Mouse (Mus musculus) urinary bladder, postnatal 36 days (tissue): Measurements from ENCODE around the gene Pak4.

ENCODE experiments used
- DNase-seq, 2 experiments: peaks; one replicate each; pipeline ENCODE4 v3.0.0; 2022; ENCODE audit warnings: low spot score in 2 of 2, mixed read lengths in 1 of 2

The Pak4 gene

GRCm38 (mm10) chr7:28591862-28592261 lies 6.1 kb downstream of the Pak4 start:
- no peak for DNase-seq

- DNase-seq, result no peak
These were observed 10.3 kb downstream of the Pak4 start for GRCm38 (mm10) chr7:28587644-28588043.

- DNase-seq, result peak in 1 of 2 experiments; percentile 51
These were observed 11.1 kb downstream of the Pak4 start for GRCm38 (mm10) chr7:28586663-28587411.

DNA sequence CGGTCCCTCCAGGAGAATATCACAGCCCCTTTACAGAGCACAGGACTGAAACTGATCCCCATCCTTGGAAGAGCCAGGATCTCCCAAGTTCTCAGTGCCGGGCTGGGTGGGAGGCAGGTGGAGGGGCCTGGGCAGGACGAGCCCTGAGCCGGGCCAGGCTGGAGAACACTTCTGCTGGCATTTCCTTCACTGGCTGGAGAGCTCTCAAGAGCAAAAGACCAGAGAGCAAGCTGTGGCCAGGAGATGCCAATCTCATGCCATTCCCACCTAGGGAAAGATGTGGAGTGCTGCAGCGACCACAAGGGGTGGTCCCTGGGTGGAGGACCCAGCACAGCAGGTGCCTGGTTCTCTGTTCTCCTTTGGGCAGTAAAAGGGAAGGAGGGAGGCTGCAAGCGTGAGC lies 13.0 kb downstream of the Pak4 start:
- DNase-seq, result no peak

- no peak for DNase-seq
These were observed 13.5 kb downstream of the Pak4 start for GRCm38 (mm10) chr7:28584468-28584867.

DNA sequence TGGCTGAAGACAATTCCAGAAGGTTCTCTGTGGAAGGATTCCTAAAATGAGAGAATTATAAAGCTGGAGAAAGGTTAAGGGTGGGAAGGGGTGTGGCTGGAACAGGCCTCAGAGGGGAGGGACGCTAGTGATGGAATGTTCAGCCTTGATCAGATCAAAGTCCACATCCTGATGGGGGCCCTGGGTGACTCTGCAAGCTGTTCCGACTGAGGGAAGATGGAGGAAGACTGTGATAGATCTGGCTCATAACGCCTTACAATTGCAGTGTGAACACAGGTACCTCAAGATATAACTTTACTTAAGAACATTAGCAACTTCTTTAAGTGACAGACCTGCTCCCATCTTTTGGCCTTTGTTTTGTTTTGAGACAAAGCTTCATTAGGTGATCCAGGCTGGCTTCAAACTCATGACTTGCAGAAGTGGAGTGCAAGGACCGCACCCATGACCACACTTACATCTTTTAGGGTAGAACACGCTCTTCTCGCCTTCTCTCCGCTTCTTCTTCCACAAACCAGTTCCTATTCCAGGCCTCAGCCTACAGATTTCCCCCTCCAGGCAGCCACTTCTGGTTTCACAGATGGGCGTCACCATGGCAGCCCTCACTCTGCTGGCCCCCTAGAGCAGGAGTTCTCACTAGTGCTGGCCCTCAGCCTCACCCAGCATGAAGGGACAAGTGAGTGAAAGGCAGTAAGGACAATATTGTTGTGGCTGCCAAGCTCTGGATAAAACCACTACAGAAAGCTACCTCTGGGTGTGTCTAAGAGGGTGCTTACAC lies 14.2 kb downstream of the Pak4 start:
- no peak for DNase-seq

- DNase-seq, result no peak
These were observed 15.1 kb downstream of the Pak4 start for GRCm38 (mm10) chr7:28582841-28583240.

DNA sequence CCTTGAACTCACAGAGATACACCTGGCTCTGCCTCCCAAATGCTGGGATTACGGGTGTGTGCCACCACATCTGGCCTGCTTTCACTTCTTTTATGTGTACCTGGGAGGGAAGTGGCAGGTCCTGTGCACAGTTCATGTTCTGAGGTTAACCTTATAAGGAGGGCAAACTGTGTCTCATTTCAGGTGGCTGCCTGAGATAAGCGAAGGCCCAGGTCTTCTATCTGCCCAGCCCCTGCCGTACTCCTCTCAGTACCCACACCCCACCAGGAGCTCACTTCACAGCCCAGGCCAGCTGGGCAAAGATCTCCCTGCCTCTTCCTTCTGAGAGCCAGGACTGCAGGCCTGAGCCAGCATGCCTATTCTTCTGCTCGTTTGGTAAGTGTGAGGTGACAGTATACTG lies 16.3 kb downstream of the Pak4 start:
- DNase-seq, result no peak

DNA sequence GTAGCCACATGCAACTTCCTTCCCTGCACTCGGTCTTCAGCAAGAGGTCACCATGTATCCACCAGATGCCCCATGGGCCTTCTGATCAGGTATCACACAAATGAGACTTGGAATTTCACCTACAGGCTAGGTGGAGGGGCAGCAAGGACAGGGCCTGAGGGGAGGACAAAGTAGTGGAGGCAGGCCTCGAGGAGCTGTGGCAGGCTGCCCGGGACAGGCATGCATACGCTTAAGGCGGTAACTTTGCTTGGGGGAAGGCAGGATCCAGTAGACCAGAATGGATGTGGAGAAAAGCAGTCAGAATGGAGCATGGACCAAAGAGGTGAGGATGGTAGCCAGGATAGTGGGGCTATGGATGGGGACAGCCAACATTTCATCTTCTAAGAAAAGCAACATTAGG lies 18.2 kb downstream of the Pak4 start:
- DNase-seq, result no peak

DNA sequence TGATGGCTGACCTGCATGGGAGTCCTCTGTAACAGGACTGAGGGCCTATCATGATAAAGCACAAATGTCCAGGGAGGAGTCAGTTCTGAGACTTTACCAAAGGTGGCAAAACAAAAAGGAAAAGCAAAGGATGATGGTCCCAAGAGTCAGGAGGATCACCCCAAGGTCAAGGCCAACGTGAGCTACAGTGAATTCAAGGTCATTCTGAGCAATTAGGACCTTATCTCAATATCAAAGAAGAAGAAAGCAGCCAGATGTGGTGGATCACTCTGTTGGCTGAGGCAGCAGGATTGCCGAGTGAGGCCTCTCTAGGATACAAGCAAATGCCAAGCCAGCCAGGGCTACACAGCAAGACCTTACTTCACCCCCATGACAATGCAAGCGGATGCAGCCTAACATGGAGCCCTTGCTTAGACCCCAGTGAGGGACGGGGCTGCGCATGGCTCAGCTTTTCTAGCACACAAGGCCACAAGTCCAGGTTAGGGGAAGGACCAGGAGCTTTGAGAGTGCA lies 19.4 kb downstream of the Pak4 start:
- DNase-seq, result no peak

DNA sequence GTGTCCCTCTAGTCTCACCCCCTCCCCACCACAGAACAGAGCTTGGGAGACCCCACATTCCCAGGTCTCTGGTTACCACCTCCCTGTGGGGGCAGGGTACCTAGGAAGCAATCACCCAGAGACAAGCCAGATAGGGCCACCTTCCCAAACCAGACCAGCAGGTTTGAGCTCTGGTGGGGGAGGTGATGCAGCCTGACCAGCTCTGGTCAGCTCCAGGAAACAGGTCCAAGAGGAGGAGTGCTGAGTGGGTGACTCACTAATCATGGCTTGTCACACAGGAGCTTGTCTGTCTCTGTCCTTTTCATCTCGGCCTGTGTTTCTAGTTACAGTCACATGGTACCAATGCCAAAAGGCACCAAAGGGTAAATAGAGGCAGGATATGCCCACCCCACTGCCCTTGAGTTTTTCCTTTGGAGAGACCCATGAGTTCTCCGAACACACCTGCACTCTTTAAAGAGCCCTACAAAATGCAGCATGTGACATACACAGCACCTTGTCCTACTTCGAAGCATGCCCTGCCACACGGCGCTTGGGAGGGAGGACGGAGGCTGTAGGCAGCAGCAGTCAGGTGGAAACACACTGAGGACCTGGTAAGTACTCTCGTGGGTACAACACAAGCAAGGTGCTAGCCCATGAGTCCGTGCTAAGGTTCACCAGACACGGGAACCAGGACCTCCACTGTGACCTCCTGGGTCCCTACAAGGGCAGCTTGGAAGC lies 20.0 kb downstream of the Pak4 start:
- peak; percentile 84 to 85 for DNase-seq

GRCm38 (mm10) chr7:28576271-28576914 lies 21.6 kb downstream of the Pak4 start:
- peak; percentile 83 to 85 for DNase-seq

DNA sequence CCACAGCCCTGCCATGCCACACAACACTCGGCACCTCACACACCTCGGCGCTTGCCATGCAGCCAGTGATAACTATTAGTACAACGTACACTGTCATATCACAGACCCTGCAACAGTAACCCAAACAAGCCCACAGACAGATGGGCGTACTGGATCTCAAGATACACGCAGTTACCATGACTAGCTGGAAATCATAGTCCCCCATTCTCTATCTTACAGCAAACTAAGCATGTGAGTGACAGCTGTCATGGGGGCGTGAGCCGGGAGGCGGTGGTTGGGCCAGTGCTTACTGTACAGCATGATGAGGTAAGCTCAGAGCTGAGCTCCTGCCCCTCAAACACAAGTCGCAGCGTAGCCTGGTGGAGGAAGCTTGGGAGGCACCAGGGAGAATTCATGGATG lies 22.4 kb downstream of the Pak4 start:
- DNase-seq, result no peak

DNA sequence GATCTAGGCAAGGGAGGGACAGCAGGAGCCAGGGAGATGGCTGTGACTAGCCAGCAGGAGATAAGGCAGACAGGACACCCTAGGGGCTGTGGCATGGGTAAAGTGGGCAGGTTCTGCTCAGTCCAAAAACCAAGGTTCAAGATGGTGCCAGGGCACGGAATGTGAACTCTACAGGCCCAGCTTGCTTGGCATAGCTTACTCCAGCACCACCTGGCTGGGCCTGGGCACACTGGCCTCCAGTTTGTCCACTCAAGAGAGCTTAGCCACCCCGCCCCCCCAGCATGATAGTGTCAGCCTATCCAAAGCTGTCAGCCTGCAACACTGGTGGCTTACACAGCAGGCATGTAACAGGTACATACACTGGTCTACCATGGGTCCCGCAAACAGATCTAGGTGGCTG lies 24.7 kb downstream of the Pak4 start:
- no peak for DNase-seq

- no peak for DNase-seq
These were observed 25.3 kb downstream of the Pak4 start for GRCm38 (mm10) chr7:28572689-28573088.

- no peak for DNase-seq
These were observed 26.9 kb downstream of the Pak4 start for GRCm38 (mm10) chr7:28570982-28571682.

DNA sequence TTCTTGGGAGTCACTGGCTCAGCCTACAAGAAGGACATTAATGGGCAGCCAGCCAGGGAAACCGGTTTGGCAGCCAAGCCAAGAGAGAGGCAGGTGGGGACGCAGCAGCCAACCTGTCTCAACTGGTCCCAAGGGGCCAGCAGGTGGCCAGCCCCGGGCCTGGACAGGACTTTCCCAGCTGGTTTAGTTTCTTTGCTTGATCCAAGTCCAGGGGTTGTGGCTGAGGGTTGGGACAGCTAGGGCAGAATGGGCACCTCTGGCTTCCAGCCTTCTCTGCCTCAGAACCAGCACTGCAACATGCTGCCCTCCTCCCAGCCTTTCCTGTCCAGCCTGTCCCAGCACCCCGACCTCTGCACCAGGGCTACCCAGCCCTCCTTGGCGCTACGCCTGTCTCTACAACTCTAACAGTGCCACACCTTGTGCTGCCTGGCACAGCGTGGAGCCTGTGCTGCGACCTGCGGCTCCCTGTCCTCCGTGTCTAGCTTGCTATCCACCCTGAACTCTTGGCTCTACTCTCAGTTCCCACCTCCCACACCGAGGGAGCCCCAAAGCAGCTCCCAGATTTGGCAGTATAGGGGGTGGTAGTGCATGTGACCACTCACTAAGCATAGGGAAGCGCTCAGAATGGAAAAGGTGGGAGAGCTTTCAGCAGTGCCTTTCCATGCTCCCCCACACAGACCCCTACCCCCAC lies 27.5 kb downstream of the Pak4 start:
- peak; percentile 93 to 94 for DNase-seq

- DNase-seq, result peak; percentile 52 to 68
These were observed 29.7 kb downstream of the Pak4 start for GRCm38 (mm10) chr7:28568253-28568652.

GRCm38 (mm10) chr7:28567539-28567938 lies 30.4 kb downstream of the Pak4 start:
- no peak for DNase-seq

GRCm38 (mm10) chr7:28565407-28565806 lies 32.6 kb downstream of the Pak4 start:
- no peak for DNase-seq

GRCm38 (mm10) chr7:28562951-28563350 lies 35.0 kb downstream of the Pak4 start:
- no peak for DNase-seq
